Mouse (Mus musculus) neural tube, embryonic 10.5 days (tissue): Measurements from ENCODE around the gene Nfyc.
A peak's percentile ranks its signal among the peaks of the same experiment; 100 is the strongest.

ENCODE experiments used
- DNase-seq: peaks from one replicate; pipeline ENCODE4 v3.0.0-alpha.2; 2017; ENCODE audit warnings: low spot score; ENCODE audit errors: extremely low spot score

Nfyc gene

DNA sequence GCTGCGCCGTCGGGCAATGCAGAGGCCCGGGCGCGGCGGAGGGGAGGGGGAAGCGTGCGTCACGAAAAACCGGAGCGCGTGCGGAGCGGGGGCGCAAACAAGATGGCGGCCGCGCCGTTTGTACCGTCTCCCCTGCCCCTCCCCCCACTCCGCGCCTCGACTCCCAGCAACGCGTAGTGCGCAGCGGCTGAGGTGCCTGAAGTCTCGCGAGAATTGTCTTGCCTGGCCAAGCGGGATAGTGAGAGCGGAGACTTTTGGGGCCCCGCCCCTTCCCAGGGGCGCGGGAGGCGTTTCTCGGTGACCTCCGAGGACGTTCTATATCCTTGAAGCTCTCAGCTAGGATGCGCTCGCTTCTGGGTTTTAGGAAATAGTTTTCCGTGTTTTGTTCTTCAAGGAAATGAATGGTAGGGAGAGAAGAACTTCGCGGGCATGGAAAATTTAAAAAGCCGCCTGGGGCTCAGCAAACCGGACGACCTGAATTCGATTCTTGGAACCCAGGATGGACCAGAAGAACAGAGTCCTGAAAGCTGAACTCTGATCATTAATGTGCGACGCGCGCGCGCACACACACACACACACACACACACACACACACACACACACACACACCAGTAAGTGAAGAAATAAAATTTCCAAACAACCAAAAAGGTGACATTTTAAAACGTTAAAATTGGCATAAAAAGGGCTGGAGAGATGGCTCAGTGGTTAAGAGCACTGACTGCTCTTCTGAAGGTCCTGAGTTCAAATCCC lies 5.6 kb downstream of the Nfyc start:
- DNase-seq, result peak; percentile 96

DNA sequence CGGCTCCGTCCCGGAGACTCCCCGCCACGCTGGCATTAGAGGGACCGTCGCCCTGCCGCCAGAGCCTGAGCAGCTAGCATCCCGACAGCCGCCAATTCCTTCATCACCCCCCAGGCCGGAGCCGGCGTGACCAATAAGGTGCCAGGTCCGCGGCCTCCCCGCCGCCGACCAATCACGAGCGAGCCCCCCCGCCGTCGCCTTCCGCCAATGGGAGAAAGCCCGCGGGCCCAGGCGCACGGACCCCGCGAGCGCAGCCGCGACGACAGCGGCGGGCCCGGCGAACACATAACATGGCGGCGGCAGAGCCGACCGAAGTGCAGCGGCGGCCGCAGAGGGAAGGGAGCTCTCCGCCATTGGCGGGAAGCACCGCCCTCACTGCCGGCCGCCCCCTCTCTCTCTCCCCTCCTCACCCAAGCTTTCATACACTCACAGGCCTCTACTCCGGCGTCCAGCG lies 6.2 kb downstream of the Nfyc start:
- peak; percentile 93 for DNase-seq

DNA sequence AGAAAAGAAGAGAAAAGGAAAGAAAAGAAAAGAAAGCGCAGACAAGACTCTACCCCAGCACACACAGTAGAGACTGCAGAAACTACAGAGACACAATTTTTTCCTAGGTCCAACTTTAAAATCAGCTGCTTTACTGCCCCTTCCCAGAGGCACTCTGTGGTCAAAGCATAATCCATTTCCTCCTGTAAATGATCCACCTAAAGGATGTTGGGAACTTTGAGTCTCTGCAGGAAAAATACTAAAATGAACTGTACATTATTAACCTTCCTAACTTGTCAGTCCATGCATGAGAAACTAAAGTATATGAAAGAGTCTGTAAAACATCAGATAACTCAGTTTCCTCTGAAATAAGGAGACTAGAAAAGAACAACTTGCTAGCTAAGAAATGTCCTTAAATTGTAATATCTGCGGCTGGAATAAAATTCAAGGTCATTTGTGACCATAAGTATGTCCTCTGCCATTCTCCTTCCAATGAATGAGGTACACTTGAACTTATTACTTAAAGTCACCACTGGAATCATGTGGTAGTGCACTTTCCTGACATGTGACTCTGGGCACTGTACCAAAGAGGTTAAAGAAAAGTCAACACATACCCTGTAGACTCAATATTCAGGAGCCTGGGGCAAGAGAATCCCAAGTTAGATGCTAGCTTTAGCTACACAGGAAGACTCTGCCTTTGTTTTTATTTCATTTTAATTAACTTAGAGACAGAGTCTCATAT lies 9.0 kb downstream of the Nfyc start:
- DNase-seq, result no peak

DNA sequence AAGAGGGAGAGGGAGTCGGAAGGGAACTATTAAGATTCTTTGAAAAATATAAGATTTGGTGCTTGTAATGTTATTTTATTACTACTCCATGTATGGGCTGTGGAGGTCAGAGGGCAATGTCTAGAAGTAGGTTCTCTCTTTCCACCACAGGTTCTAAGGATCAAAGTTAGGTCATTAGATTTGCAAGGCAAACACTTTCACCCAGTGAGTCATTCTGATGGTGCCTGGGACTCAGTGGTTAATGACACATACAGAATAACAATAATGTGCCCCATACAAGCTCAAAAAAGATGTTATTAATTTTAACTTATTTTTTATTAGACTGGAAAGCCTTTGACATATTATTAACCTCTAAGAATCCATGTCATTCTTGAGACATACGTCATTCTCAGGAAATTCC lies 11.5 kb downstream of the Nfyc start:
- DNase-seq, result no peak

DNA sequence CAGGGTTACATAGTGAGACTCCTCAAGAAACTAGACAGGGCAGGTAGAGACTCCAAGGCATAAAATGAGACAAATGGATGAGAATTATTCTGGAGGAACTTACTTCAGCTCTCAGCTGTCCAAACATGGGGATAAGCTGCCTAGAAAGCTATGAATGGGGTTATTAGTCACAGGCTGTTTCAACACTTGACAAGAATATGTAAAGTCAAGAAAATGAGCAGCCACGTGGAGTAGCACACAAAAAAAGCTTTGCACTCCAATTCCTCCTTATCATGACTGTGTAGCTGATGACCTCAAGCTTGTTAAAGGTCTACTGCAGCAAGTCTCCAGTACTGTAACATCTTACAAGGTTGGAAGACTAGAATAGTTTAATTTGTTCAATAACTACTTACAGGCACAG lies 12.1 kb downstream of the Nfyc start:
- DNase-seq, result no peak

DNA sequence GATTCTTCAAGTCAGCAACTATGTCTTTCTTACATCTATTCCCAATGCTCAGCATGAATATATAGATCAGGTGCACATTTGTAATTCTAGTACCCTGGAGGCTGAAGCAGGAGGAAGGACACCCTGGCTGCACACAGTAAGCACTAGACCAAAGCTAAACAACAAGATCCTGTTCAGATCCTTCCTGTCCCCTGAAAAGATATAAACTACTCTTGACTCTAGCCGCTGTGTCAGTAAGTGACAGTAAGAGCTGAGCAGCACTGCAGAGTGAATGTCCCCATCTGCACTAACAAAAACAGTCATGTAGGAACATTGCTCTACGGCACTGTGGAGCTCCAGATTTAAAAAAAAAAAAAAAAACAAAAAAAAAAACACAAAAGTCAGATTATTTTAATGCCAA lies 13.4 kb downstream of the Nfyc start:
- no peak for DNase-seq

DNA sequence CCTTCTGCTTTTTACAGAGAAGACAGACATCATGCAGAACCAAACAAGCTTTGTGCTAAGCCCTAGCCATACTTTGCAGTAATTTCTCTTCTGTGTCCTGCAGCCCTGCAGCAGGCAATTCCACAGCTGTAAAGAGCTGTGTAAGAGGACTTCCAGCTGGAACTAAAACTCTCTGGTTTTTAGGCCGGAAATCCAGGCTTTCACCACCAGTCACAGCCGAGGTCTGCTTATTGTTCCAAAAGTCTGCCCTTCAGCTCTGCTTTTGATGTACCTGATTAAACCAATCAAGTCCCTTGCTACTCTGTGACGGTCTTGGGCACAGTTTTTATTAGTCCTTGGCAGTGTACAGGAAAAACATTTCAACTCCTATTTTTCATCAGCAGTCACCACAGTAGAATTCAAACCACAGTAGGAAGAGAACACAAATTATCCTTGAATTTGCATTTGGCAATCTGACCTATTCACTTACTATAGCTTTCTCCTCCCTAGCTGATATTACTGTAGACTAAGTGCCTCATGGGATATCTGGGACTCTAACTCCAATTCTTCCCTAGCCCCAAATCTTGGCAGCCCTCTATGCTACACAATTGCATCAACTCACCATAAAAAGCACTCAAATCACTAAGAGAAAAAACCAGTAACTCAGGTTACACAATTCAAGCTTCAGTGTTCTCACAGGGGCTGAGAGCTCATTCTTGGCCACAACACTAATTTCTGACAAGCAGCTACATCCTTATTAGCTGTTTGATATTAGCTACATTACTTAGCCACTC lies 14.2 kb downstream of the Nfyc start:
- DNase-seq, result no peak

DNA sequence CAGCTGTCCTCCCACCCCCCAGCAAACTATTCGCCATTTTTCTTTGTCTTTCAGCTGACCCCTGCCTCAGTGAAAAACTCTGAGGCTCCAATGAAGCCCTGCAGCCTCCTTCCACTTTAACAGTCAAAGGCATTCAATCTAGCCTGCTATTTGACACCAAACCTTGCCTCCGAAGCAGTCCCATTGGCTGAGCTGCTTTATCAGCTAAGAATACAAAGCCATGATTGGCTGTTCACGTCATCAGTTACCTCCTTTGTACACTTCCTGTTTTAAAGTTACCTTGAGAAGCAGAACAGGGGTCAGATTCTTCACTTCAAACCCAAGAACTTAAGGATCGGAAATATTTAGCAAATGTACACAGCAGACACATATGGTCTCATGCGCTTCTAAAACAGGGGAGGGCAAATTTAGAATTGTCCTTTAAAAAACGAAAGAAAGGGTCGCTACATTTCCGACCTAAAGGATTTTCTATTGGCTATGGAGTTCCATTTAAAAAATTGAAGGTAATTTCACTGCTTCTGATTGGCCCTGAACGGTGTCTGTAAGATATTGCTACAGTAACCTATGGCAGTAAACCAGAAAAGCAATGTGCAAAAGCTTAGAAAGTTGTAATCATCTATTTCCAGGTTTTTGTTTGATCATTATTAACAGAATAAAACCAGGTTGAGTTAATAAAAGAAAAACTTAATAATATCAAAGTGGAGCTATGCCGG lies 15.6 kb downstream of the Nfyc start:
- DNase-seq, result peak; percentile 66

DNA sequence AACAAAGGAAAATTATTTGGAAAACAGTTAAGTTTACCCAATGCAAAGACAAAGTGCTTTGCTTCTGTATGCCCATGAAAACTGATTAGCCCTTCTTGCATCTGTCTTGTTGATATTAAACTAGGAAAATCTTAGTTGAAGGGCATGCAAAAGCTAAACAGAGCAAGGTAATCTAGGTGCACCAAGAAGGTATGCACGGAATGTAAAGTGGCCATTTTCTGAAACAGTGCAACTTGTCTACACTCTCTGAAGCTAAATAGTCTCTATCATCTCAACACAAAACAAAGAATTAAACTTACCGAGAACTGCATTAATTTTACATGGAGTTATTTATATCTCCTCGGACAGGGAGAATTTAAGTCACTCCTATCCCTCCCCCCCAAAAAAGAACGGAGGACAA lies 16.2 kb downstream of the Nfyc start:
- DNase-seq, result no peak

DNA sequence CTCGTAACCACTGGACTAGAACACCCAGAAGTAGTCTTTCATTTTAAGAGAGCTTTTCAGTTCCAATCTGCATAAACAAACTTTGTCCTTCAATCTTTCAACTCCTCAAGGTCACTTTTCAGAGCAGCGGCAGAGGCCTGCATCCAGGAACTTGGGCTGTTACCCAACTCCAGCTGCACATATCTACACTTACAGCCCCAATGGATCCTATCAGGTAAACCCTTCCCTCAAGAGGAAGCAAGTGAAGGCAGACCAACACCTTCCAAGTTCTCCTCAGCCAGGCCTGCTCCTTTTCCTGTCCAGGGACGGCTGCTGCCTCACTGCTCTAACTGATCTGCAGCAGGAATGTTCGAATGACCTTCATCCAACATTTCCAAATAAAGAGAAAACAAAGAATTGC lies 17.2 kb downstream of the Nfyc start:
- no peak for DNase-seq

DNA sequence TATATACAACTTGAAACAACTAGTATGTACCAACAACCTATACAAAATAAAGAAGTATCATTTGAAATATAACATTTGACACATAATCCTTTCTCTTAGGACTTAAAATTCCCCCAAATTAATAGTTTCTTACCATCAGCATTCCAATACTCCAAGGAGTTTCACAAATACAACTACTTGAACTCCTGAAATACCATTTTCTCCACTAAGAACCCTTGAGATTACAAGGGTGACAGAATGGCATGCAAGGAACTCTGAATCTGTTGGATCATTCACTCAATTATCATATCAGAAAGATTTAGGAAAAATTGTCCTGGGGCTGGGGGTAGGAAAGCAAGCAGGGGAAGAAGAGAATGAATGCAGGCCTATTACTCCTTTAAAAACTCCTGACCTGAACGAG lies 17.6 kb downstream of the Nfyc start:
- DNase-seq, result no peak

DNA sequence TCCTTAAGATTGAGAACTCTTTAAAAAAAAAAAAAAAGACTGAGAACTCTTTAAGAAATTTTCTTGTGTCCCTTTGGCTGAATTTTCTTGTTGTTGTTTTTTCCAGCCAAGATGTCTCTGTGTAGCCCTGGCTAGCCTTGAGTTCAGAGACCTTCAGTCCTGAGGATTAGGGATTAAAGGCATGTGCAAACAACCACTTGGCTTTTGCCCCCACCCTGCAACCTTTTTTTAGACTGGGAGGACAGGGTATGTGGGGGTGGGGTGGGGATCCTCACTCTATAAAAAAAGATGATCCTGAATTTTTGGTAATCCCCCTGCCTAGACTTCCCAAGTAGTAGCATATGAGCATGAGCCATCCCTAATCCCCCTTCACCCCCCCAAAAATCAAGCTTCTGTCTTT lies 25.6 kb downstream of the Nfyc start:
- no peak for DNase-seq

DNA sequence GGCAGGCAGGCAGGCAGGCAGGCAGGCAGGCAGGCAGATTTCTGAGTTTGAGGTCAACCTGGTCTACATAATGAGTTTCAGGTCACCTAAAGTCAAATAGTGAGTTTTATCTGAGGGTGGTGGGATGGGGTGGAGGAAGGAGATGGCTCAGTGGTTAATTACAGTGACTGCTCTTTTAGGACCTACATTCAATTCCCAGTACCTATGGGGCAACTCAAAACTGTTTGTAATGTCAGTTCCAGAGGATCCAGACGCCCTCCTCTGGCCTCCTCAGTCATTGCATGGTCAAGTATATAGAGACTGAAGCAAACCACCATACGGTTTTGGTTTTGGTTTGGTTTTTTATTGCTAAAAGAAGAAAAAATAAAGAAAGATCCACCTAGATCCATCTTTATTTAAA lies 29.9 kb downstream of the Nfyc start:
- DNase-seq, result no peak

DNA sequence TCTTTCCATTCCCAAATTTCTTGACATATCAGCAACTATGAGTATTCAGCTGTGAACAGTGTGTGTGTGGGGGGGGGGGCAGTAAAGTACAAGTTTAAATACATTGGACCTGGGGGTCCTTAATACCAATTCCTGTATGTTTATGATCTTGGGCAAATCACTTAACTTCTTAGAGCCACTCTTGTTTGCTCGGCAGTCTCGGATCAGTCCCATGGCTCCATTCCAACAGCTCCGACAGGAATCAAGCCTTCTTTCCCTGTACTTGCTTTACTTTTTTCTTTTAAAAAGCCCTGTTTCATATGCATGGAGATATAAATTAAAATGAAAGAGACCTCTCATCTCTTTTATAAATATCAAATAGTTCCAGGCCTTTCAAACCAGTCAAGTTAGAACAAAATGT lies 30.7 kb downstream of the Nfyc start:
- DNase-seq, result no peak

DNA sequence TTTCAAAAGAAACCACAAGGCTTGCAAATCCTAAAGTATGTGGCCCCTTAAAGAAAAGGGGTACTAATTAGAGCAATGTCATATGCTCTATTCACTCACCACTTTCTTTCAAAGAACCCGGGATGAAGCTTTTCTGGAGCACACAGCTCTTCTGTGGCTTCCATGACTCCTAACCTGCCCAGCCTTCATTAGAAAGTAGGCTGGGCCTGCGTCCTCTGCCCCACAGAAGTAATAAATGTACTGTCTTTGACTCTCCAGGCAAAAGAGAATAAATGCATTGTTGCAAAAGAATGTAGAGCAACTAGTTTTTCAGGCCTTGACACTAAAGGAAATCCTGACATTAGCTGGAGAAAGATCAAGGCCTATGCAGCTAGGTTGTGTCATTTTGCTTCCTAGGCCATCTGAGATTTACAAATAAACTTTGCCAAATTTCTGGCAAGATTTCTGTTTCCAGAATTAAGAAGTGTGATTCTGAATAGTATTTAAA lies 31.6 kb downstream of the Nfyc start:
- DNase-seq, result no peak

DNA sequence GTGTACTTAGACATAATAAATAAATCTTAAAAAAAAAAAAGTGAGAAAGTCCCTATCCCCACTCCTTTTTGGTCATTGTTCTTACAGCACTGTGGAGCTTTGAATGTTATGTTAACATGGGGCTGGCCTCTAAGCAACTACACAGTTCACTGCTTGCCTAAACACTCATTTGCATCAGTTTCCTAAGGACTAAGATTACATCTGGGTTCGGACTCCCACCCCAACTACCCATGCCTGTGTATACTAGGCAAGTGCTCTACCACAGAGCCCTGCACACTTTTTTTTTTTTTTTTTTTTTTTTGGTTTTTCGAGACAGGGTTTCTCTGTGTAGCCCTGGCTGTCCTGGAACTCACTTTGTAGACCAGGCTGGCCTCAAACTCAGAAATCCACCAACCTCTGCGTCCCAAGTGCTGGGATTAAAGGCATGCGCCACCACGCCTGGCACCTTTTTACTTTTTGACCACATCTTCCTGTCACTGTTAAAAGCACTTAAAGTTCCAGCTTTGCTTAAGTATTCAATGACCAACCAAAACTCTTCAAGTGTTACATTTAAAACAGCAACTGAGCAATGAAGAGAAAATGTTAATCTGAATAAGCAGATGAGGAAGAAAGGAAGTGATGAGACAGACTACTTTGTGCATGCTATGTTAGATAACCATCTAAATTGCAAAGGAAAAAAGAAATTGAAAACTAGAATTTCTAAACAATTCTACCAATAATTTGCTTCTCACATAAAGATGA lies 33.2 kb downstream of the Nfyc start:
- no peak for DNase-seq

DNA sequence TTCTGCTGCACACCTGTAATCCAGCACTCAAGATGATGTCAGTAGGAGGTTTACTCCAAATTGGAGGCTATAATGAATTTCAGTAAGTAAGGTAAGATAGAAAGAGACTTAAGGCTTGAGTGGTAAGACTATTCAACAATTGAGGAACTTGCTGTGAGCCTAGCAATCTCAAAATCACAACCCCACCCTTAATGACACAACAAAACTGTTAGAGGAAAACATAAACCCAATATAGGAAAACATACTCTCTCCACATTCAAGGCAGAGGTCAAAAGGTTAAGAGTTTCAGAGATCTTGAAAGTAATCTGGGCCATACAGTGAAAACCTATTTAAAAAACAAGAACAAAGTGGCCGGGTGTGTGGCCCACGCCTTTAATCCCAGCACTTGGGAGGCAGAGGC lies 34.7 kb downstream of the Nfyc start:
- DNase-seq, result no peak

DNA sequence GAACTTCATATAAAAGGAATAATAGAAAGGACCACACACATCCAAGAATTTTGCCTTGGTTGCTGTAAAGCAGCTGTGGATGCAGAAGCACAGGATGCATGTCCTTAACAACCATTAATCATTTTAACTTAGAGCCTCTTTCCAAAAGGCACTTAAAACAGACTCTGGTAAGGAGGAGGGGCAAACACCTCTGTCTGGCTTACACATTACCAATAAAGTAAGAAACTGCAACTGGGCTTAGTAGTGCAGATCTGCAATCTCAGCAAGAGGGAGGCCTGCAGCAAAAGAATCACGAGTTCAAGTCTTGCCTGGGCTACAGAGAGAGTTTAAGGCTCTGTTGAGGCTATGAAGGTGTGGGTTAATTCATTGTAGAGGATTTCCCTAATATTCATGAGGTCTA lies 35.7 kb downstream of the Nfyc start:
- DNase-seq, result no peak

DNA sequence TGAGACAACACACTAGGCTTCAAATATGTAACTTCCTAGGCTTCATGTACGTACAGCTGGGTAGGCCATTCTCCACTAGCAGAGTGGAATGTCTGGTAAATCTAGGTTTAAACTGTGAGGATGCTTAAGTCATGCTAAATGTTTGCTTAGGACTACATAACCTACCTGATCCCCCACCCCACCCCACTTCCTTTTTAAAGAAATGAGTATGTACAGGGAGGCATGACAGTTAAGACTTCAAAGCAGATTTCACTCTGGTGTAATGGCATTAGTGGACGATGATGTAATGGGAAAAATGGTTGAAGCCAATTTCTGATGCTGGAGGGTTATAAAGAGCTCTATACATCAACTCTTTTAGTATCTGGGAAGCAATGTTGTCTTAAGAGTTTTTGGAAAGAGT lies 38.5 kb downstream of the Nfyc start:
- DNase-seq, result no peak

DNA sequence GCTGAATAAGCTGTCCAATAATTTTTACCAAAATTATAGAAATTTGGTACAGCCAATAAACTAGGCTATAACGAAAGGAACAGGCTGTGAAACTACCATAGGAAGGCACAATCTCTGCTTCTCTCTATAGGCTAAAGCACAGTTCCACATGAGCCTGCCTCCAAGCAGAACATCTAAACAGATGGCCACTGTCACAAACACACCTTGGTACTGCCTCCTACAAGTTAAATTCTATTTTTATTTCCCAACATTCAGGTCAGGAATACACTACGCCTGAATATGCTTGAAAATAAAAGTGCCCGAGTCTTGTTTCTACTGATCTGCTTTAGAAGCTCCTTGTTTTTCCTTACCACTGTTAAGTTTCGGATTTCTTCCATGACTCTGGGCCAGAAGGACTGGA lies 41.3 kb downstream of the Nfyc start:
- no peak for DNase-seq

DNA sequence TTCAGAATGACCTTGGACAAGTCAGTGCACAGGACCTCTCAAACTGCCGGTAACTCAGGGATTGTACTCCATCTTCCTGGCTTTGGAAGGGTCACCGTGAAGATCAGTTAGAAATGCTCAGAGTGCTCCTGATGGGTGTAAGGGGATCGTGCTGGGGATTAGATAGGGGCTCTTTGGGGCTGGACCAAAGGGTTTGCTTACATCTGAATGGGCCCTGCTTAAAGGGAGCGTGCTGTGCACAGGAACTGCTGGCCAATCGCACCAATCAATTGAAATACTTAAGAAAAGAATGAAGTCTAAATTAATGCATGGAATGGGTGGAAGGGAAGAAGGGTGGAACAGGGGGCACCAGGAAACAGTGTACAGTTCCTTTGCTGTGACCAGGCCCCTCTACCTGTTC lies 75.6 kb downstream of the Nfyc start:
- DNase-seq, result no peak
